Mouse (Mus musculus) G1E (cell line): ENCODE measurements at regions not wholly inside any gene's neighbourhood (a gene's known extent, or its start where the extent isn't known, plus 50 kb on each side); places are given as distances from the start of the nearest gene placed in this dataset.

Source experiments
- ATAC-seq: 2 replicates; pipeline ENCODE4 v1.8.0; 2016; ENCODE audit warnings: mild to moderate bottlenecking; ENCODE audit not compliant: insufficient number of reproducible peaks, poor library complexity, low FRiP score, severe bottlenecking; ENCODE audit errors: extremely low read depth
- DNase-seq: peaks from one replicate; pipeline ENCODE4 v3.0.0; 2012; ENCODE audit warnings: low spot score
- H3K27me3 ChIP-seq: 2 replicates; pipeline ENCODE4 v1.6.1; 2012; ENCODE audit warnings: mild to moderate bottlenecking, low read length, inconsistent platforms; ENCODE audit not compliant: insufficient read depth
- H3K36me3 ChIP-seq: replicated peaks from 2 replicates; pipeline ENCODE3; 2012; ENCODE audit warnings: mild to moderate bottlenecking, inconsistent platforms
- H3K4me1 ChIP-seq: 2 replicates; pipeline ENCODE4 v1.6.1; 2012; ENCODE audit warnings: low read depth, low read length, inconsistent platforms, mixed read lengths; ENCODE audit not compliant: insufficient read depth
- H3K4me3 ChIP-seq: 2 replicates; pipeline ENCODE4 v1.5.1; 2012; ENCODE audit warnings: low read depth, mild to moderate bottlenecking, inconsistent platforms, low read length, moderate library complexity, mixed read lengths
- H3K9me3 ChIP-seq: replicated peaks from 2 replicates; pipeline ENCODE4 v1.6.1; 2012; ENCODE audit warnings: inconsistent platforms
- CTCF ChIP-seq: IDR thresholded peaks from 2 replicates; pipeline ENCODE4 v1.5.1; 2012; ENCODE audit warnings: low read depth, low read length, inconsistent platforms, mixed read lengths
- GATA1 ChIP-seq: IDR thresholded peaks from 2 replicates; pipeline ENCODE4 v1.6.1; 2012; ENCODE audit warnings: borderline replicate concordance, low read length, inconsistent platforms, mixed read lengths
- GATA2 ChIP-seq: IDR thresholded peaks from 2 replicates; pipeline ENCODE4 v1.6.1; 2012; ENCODE audit warnings: low read depth, low read length, inconsistent platforms, borderline replicate concordance
- POLR2AphosphoS5 ChIP-seq: IDR thresholded peaks from 2 replicates; pipeline ENCODE4 v1.6.1; 2012; ENCODE audit warnings: low read depth, low read length, inconsistent platforms; ENCODE audit not compliant: insufficient replicate concordance
- TAL1 ChIP-seq: conservative IDR thresholded peaks from 2 replicates; pipeline ENCODE4 v1.6.1; 2012; ENCODE audit warnings: low read depth, low read length, inconsistent platforms, mixed read lengths

DNA sequence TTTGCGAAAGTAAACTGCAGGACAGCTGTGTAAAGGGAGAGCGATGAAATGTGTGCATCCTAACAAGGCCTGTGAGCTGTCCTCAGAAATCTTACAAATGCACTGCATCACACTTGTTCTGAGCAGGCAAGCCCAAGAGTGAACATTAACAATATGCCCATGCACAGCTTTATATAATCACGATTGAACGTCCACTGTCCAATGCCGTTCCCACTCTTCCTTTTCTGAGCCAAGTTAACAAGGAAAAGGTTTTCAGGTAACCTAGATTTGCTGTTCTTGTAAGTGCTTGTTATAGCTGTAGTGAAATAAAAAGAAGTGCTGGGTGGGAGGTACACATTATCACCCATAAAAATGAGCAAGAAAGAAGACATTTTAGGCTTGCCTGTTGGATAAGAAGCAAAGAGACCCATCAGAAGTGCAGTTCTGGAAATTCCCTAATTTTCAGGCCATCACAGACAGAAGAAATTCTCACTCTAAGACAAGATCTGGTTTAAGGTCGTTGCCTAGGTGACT lies 243.3 kb upstream of the Tenm2 start:
- no peak for TF ChIP-seq GATA1
- TF ChIP-seq CTCF = no peak
- TF ChIP-seq GATA2 = no peak
- no peak for TF ChIP-seq POLR2AphosphoS5
- no peak for TF ChIP-seq TAL1
- H3K4me1 ChIP-seq = no peaks in the 10 kb centered on the region
- no peak for ATAC-seq

DNA sequence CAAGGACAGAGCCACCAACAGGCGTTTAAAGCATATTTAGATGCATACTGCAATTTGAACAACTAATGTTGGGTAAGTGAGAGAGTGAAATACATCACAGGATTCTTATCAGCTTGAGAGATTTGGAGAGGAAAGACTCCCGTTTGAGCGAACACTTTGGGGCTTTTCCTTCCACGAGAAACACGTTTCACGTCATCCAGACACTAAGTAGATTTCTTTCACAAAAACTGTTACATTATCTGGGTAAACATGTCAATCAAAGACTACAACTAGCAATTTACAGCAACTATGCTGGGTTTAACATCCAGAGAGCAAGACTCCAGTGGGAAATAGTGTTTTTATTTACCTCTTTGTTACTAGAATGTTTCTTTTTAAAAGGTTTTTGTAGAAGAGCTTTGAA lies 238.3 kb upstream of the Tenm2 start:
- ATAC-seq (no peak), DNase-seq (no peak)
- H3K27me3 ChIP-seq = no peaks in the 10 kb centered on the region
- no peaks in the 10 kb centered on the region for H3K4me1 ChIP-seq
- H3K36me3 ChIP-seq = no peaks in the 10 kb centered on the region
- peaks cover 4% of the 10 kb centered on the region; the same call in 1 of the 2 replicates for H3K9me3 ChIP-seq
- TF ChIP-seq GATA2 = no peak
- no peak for TF ChIP-seq CTCF
- TF ChIP-seq TAL1 = no peak
- TF ChIP-seq GATA1 = no peak
- H3K4me3 ChIP-seq = no peak overlapping the region

More for the DNA sequence above, 243.3 kb upstream of the Tenm2 start:
- Histone ChIP-seq H3K27me3 (no peaks in the 10 kb centered on the region), H3K36me3 (no peaks in the 10 kb centered on the region), H3K9me3 (peaks cover 4% of the 10 kb centered on the region; the same call in 1 of the 2 replicates), H3K4me3 (no peak overlapping the region)
- DNase-seq = no peak

DNA sequence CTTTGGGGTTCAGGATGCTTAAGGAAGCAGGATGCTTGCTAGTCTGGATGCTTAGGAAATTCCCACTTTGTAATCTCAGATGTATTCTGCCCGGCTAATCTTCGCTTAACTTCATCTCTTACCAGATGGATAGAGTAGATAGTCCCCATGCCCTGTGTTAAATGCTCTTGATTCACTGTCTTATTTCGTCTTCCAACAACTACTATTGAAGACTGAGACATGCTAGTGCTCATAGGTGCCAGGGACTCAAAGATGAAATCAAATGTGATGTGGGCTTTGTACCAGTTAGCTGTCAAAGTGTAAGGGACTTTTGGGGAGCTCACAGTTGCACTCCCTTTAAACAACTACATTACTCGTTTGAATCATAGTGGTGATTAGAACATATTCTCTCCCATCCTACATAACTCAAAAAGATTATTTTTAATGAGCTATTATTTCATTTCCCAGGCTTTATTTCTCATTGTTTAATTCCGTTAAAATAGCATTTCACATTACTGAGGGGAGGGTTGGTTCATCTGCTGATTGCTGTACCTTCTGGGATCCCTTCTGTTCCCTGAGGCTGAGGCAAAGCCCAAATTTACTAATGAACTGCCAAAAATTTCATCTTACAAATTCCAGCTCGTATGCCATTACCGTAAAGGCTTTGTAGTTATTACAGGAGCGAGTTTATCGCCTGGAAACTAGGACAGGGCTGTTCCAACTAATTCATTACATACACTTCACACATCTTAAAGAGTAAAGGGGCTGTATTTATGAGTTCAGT lies 228.1 kb upstream of the Tenm2 start:
- Histone ChIP-seq H3K4me3 (no peak overlapping the region), H3K4me1 (no peaks in the 10 kb centered on the region), H3K36me3 (no peaks in the 10 kb centered on the region), H3K9me3 (no peaks in the 10 kb centered on the region), H3K27me3 (no peaks in the 10 kb centered on the region)
- no peak for TF ChIP-seq GATA1
- no peak for TF ChIP-seq GATA2
- no peak for TF ChIP-seq TAL1
- no peak for TF ChIP-seq POLR2AphosphoS5
- TF ChIP-seq CTCF = no peak
- no peak for ATAC-seq
- no peak for DNase-seq

- TF ChIP-seq POLR2AphosphoS5 (no peak), TAL1 (no peak), GATA1 (no peak)
- ATAC-seq = no peak
Observed at GRCm38 (mm10) chr11:37462375-37462774, 226.6 kb upstream of the Tenm2 start.

GRCm38 (mm10) chr11:37447361-37447760 lies 211.6 kb upstream of the Tenm2 start:
- Histone ChIP-seq H3K4me3 (no peak overlapping the region), H3K9me3 (no peaks in the 10 kb centered on the region), H3K4me1 (no peaks in the 10 kb centered on the region), H3K36me3 (no peaks in the 10 kb centered on the region), H3K27me3 (no peaks in the 10 kb centered on the region)
- TF ChIP-seq GATA2 = no peak
- ATAC-seq = no peak
- no peak for DNase-seq

More at GRCm38 (mm10) chr11:37462375-37462774, 226.6 kb upstream of the Tenm2 start:
- Histone ChIP-seq H3K9me3 (no peaks in the 10 kb centered on the region), H3K4me3 (no peak overlapping the region), H3K4me1 (no peaks in the 10 kb centered on the region), H3K36me3 (no peaks in the 10 kb centered on the region), H3K27me3 (no peaks in the 10 kb centered on the region)
- no peak for DNase-seq

GRCm38 (mm10) chr11:37446626-37447025 lies 210.9 kb upstream of the Tenm2 start:
- TF ChIP-seq TAL1 = no peak
- TF ChIP-seq CTCF = no peak
- no peak for TF ChIP-seq GATA1
- TF ChIP-seq GATA2 = no peak
- no peak for TF ChIP-seq POLR2AphosphoS5
- H3K27me3 ChIP-seq = no peaks in the 10 kb centered on the region
- ATAC-seq (no peak), DNase-seq (no peak)
- H3K4me1 ChIP-seq = no peaks in the 10 kb centered on the region
- H3K36me3 ChIP-seq = no peaks in the 10 kb centered on the region
- H3K4me3 ChIP-seq = no peak overlapping the region
- H3K9me3 ChIP-seq = no peaks in the 10 kb centered on the region

DNA sequence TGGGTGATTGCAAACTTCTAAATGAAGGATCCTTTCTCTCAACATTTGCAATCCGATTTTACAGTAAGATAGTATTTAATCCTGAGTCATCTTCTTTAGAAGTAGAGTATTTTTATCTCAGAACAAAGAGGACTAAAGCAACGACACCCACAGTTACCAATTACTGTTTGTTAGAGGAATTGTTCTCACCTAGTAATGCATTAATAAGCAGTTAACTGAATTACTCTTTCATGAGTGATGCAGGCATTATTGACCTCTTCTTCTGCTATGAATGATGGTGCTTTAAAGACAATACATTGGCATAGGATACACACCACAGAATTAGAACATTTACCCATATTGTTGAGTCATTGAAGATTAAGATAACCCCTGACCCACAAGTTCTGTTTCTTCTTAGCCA lies 207.0 kb upstream of the Tenm2 start:
- no peaks in the 10 kb centered on the region for H3K36me3 ChIP-seq
- no peaks in the 10 kb centered on the region for H3K9me3 ChIP-seq
- TF ChIP-seq TAL1 (no peak), POLR2AphosphoS5 (no peak), CTCF (no peak), GATA1 (no peak), GATA2 (no peak)
- ATAC-seq (no peak), DNase-seq (no peak)
- no peaks in the 10 kb centered on the region for H3K27me3 ChIP-seq
- no peak overlapping the region for H3K4me3 ChIP-seq
- no peaks in the 10 kb centered on the region for H3K4me1 ChIP-seq
